Mouse (Mus musculus): ENCODE data around the gene Trmt10c. TPM values are rescaled to one million over a fixed set of nuclear protein-coding genes. Genes with fewer than 3 reads are reported as not detected.

The Trmt10c gene
- polyA plus RNA-seq, 1 experiment, result 6.5 TPM

GRCm38 (mm10) chr16:56068523-56069070, 31.0 kb upstream of the Trmt10c start:
- Histone ChIP-seq H3K27ac (ENCODE audit: control insufficient read depth, insufficient read depth, low read length) (no peak overlapping the region; the same call in 1 of the 2 replicates), H3K36me3 (ENCODE audit: control insufficient read depth, insufficient read depth, low read length) (no peaks in the 10 kb centered on the region), H3K27me3 (ENCODE audit: control insufficient read depth, insufficient read depth, low read length) (no peaks in the 10 kb centered on the region), H3K4me1 (replicated peaks; ENCODE audit: control insufficient read depth, insufficient read depth, low read length) (peaks cover 6% of the 10 kb centered on the region), H3K4me3 (ENCODE audit: control insufficient read depth, insufficient read depth, low read length) (no peak overlapping the region)
- WGBS, result 82% methylated on average over 6 of the region's 6 CpGs
- TF ChIP-seq CTCF (IDR thresholded peaks at IDR 0.05; ENCODE audit: borderline replicate concordance, control insufficient read depth, extremely low read depth, insufficient read depth, low read length, poor library complexity) (no peak), POLR2A (IDR thresholded peaks at IDR 0.05; ENCODE audit: control insufficient read depth, extremely low read depth, insufficient read depth, low read length, poor library complexity) (no peak)
- no peak for DNase-seq

- TF ChIP-seq CTCF (IDR thresholded peaks at IDR 0.05; ENCODE audit: borderline replicate concordance, control insufficient read depth, extremely low read depth, insufficient read depth, low read length, poor library complexity), result no peak
- TF ChIP-seq POLR2A (IDR thresholded peaks at IDR 0.05; ENCODE audit: control insufficient read depth, extremely low read depth, insufficient read depth, low read length, poor library complexity), result no peak
- no peak overlapping the region for H3K27ac ChIP-seq (ENCODE audit: control insufficient read depth, insufficient read depth, low read length)
- no peak for DNase-seq
- H3K27me3 ChIP-seq (ENCODE audit: control insufficient read depth, insufficient read depth, low read length), result no peaks in the 10 kb centered on the region
- WGBS, result 78% methylated on average over 8 of the region's 8 CpGs
- H3K4me3 ChIP-seq (ENCODE audit: control insufficient read depth, insufficient read depth, low read length), result no peak overlapping the region
- peaks cover 5% of the 10 kb centered on the region; the same call in 1 of the 2 replicates for H3K4me1 ChIP-seq (replicated peaks; ENCODE audit: control insufficient read depth, insufficient read depth, low read length)
- no peaks in the 10 kb centered on the region for H3K36me3 ChIP-seq (ENCODE audit: control insufficient read depth, insufficient read depth, low read length)
Measured at GRCm38 (mm10) chr16:56066113-56066512, 28.5 kb upstream of the Trmt10c start.

GRCm38 (mm10) chr16:56064334-56064990, 26.8 kb upstream of the Trmt10c start:
- under 1% methylated on average over 20 of the region's 20 CpGs for WGBS
- H3K36me3 ChIP-seq (ENCODE audit: control insufficient read depth, insufficient read depth, low read length), result no peaks in the 10 kb centered on the region
- TF ChIP-seq CTCF (IDR thresholded peaks at IDR 0.05; ENCODE audit: borderline replicate concordance, control insufficient read depth, extremely low read depth, insufficient read depth, low read length, poor library complexity) (no peak), POLR2A (IDR thresholded peaks at IDR 0.05; ENCODE audit: control insufficient read depth, extremely low read depth, insufficient read depth, low read length, poor library complexity) (no peak)
- H3K4me3 ChIP-seq (ENCODE audit: control insufficient read depth, insufficient read depth, low read length), result peak overlapping the region; percentile 65
- H3K4me1 ChIP-seq (replicated peaks; ENCODE audit: control insufficient read depth, insufficient read depth, low read length), result peaks cover 5% of the 10 kb centered on the region; the same call in 1 of the 2 replicates
- no peaks in the 10 kb centered on the region for H3K27me3 ChIP-seq (ENCODE audit: control insufficient read depth, insufficient read depth, low read length)
- H3K27ac ChIP-seq (ENCODE audit: control insufficient read depth, insufficient read depth, low read length), result peak overlapping the region; percentile 35
- DNase-seq, result peak; percentile 47

- Histone ChIP-seq H3K36me3 (ENCODE audit: control insufficient read depth, insufficient read depth, low read length) (no peaks in the 10 kb centered on the region), H3K4me1 (replicated peaks; ENCODE audit: control insufficient read depth, insufficient read depth, low read length) (peaks cover 5% of the 10 kb centered on the region; the same call in 1 of the 2 replicates), H3K27me3 (ENCODE audit: control insufficient read depth, insufficient read depth, low read length) (no peaks in the 10 kb centered on the region), H3K4me3 (ENCODE audit: control insufficient read depth, insufficient read depth, low read length) (no peak overlapping the region), H3K27ac (ENCODE audit: control insufficient read depth, insufficient read depth, low read length) (no peak overlapping the region)
- no peak for DNase-seq
- 97% methylated on average over 11 of the region's 11 CpGs for WGBS
- TF ChIP-seq POLR2A (IDR thresholded peaks at IDR 0.05; ENCODE audit: control insufficient read depth, extremely low read depth, insufficient read depth, low read length, poor library complexity) (no peak), CTCF (IDR thresholded peaks at IDR 0.05; ENCODE audit: borderline replicate concordance, control insufficient read depth, extremely low read depth, insufficient read depth, low read length, poor library complexity) (no peak)
Measured at GRCm38 (mm10) chr16:56062981-56063380, 25.4 kb upstream of the Trmt10c start.

- H3K4me3 ChIP-seq (ENCODE audit: control insufficient read depth, insufficient read depth, low read length), result no peak overlapping the region
- no peak for TF ChIP-seq POLR2A (IDR thresholded peaks at IDR 0.05; ENCODE audit: control insufficient read depth, extremely low read depth, insufficient read depth, low read length, poor library complexity)
- no peak for TF ChIP-seq CTCF (IDR thresholded peaks at IDR 0.05; ENCODE audit: borderline replicate concordance, control insufficient read depth, extremely low read depth, insufficient read depth, low read length, poor library complexity)
- H3K4me1 ChIP-seq (replicated peaks; ENCODE audit: control insufficient read depth, insufficient read depth, low read length), result peaks cover 5% of the 10 kb centered on the region; the same call in 1 of the 2 replicates
- H3K27me3 ChIP-seq (ENCODE audit: control insufficient read depth, insufficient read depth, low read length), result no peaks in the 10 kb centered on the region
- no peaks in the 10 kb centered on the region for H3K36me3 ChIP-seq (ENCODE audit: control insufficient read depth, insufficient read depth, low read length)
- no peak overlapping the region for H3K27ac ChIP-seq (ENCODE audit: control insufficient read depth, insufficient read depth, low read length)
- no peak for DNase-seq
- 50% methylated on average over 7 of the region's 7 CpGs for WGBS
Measured at GRCm38 (mm10) chr16:56061995-56062594, 24.5 kb upstream of the Trmt10c start.

- Histone ChIP-seq H3K27ac (ENCODE audit: control insufficient read depth, insufficient read depth, low read length) (no peak overlapping the region), H3K36me3 (ENCODE audit: control insufficient read depth, insufficient read depth, low read length) (no peaks in the 10 kb centered on the region), H3K4me1 (replicated peaks; ENCODE audit: control insufficient read depth, insufficient read depth, low read length) (peaks cover 3% of the 10 kb centered on the region; the same call in 1 of the 2 replicates), H3K27me3 (ENCODE audit: control insufficient read depth, insufficient read depth, low read length) (no peaks in the 10 kb centered on the region), H3K4me3 (ENCODE audit: control insufficient read depth, insufficient read depth, low read length) (no peak overlapping the region)
- no peak for DNase-seq
- TF ChIP-seq CTCF (IDR thresholded peaks at IDR 0.05; ENCODE audit: borderline replicate concordance, control insufficient read depth, extremely low read depth, insufficient read depth, low read length, poor library complexity) (no peak), POLR2A (IDR thresholded peaks at IDR 0.05; ENCODE audit: control insufficient read depth, extremely low read depth, insufficient read depth, low read length, poor library complexity) (no peak)
- 93% methylated on average over 10 of the region's 10 CpGs for WGBS
Measured at GRCm38 (mm10) chr16:56058151-56058550, 20.5 kb upstream of the Trmt10c start.
